Mouse (Mus musculus): Measurements from ENCODE around the gene Gm49368. TPM values are rescaled to one million over a fixed set of nuclear protein-coding genes. Genes with fewer than 3 reads are reported as not detected.
"Not testable (repeated sequence)": the region's sequence is repeated elsewhere in the genome, so short reads cannot be mapped to it uniquely, and the experiment has no call there.

Gm49368 gene
- polyA plus RNA-seq (2016; fragmentation: Nextera tagmentation; extraction: Ambion mirVana): not detected in 2 replicates

DNA sequence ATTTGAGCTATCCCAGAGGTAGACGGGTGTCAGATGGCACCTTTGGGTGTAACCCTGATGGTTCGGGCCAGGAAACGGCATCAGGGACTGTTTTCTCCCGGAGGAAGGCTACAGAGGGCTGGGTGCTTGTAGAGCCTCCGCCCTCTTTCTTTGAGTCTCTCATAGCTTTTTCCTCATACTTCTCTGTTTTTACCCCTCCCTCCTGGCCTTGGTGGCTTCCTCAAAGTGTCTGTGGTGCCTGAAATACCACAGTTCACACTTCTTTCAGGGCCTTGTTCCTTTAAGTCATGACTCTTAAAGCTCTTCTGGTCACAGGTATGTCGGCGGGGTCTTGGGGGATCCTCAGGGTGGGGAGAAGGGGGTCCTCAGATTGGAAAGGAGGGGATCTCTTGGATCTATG lies at the start of gene Gm49368, which contains the start of gene Itgam:
Gene Gm49368 (plus strand): TSS at position 228 of the 400 bp plus-strand sequence.
Gene Itgam (plus strand): TSS at position 185 of the 400 bp plus-strand sequence.
- Histone ChIP-seq H3K9ac (replicated peaks) (no peak within 1 kb of the TSS), H3K4me1 (replicated peaks) (no peaks in the 10 kb centered on the region), H3K9me3 (no peaks in the 10 kb centered on the region), H3K27ac (no peak within 1 kb of the TSS), H3K4me2 (no peak within 1 kb of the TSS), H3K4me3 (replicated peaks) (no peak within 1 kb of the TSS), H3K27me3 (no peaks in the 10 kb centered on the region), H3K36me3 (no peaks in the 10 kb centered on the region)
- WGBS: 90% methylated on average over 7 of the region's 7 CpGs
- no peak for ATAC-seq (ENCODE audit: insufficient number of reproducible peaks, insufficient read depth, low FRiP score, low TSS enrichment, low read depth)

- ATAC-seq (ENCODE audit: insufficient number of reproducible peaks, insufficient read depth, low FRiP score, low TSS enrichment, low read depth): no peak
- 94% methylated on average over 13 of the region's 13 CpGs for WGBS
Observed at GRCm38 (mm10) chr7:128013116-128013515, 49.4 kb upstream of the Gm49368 start.

GRCm38 (mm10) chr7:128016134-128016533 lies 46.3 kb upstream of the Gm49368 start:
- not testable (repeated sequence) for H3K36me3 ChIP-seq; ATAC-seq (ENCODE audit: insufficient number of reproducible peaks, insufficient read depth, low FRiP score, low TSS enrichment, low read depth); H3K9ac ChIP-seq (replicated peaks); H3K4me2 ChIP-seq; H3K4me3 ChIP-seq (replicated peaks); H3K9me3 ChIP-seq; H3K27me3 ChIP-seq; H3K27ac ChIP-seq; H3K4me1 ChIP-seq (replicated peaks)
- 83% methylated on average over 5 of the region's 5 CpGs for WGBS

More at GRCm38 (mm10) chr7:128013116-128013515, 49.4 kb upstream of the Gm49368 start:
- 0 out of 2 replicates have a peak, but pooled peaks cover 3% of the 10 kb centered on the region for H3K9me3 ChIP-seq
- H3K9ac ChIP-seq (replicated peaks): no peak overlapping the region
- no peak overlapping the region for H3K4me3 ChIP-seq (replicated peaks)
- no peaks in the 10 kb centered on the region for H3K4me1 ChIP-seq (replicated peaks)
- no peak overlapping the region for H3K27ac ChIP-seq
- no peaks in the 10 kb centered on the region for H3K36me3 ChIP-seq
- no peak overlapping the region for H3K4me2 ChIP-seq
- H3K27me3 ChIP-seq: peaks cover 19% of the 10 kb centered on the region

DNA sequence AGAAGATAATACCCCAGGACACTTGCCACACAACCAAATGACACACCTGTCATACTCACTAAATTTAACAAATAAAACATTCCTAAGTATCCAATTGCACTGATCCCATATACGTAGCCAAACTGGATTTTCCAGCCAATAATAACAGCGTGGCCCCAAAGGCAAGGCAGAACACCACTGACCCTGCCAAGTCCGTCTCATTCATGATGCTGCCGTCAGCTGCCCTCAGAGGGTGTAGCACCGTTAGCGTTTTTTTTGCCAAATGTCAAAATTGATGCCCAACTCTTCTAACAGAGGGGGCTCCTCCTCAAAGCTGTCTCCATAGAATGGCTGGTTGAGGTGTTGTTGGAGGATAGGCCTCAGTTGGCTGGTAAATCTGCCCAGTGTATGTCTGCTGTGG lies 45.8 kb upstream of the Gm49368 start:
- Histone ChIP-seq H3K9ac (replicated peaks) (no peak overlapping the region), H3K9me3 (0 out of 2 replicates have a peak, but pooled peaks cover 5% of the 10 kb centered on the region), H3K4me2 (no peak overlapping the region), H3K27ac (no peak overlapping the region), H3K27me3 (no peaks in the 10 kb centered on the region), H3K4me1 (replicated peaks) (no peaks in the 10 kb centered on the region), H3K36me3 (no peaks in the 10 kb centered on the region), H3K4me3 (replicated peaks) (no peak overlapping the region)
- 82% methylated on average over 6 of the region's 6 CpGs for WGBS
- ATAC-seq (ENCODE audit: insufficient number of reproducible peaks, insufficient read depth, low FRiP score, low TSS enrichment, low read depth): no peak

DNA sequence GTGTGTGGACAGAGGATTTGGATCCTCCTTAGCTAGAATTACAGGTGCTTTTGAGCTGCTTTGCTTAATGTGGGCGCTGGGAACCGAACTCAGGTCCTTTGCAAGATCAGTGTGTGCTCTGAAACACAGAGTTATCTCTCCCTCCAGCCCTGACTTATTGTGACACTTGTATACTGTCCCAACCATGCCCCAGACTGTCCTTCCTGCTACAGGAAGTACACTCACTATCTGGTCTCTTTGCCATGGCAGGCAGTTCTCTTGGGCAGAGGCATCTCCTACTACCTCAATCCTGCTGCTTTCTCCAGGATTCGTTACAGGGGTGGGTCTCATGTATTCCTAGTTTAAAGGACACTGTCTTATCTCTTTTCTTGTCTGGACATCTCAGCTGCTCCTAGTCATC lies 44.2 kb upstream of the Gm49368 start:
- H3K4me2 ChIP-seq: no peak overlapping the region
- no peaks in the 10 kb centered on the region for H3K4me1 ChIP-seq (replicated peaks)
- H3K27me3 ChIP-seq: no peaks in the 10 kb centered on the region
- H3K4me3 ChIP-seq (replicated peaks): no peak overlapping the region
- H3K9me3 ChIP-seq: 0 out of 2 replicates have a peak, but pooled peaks cover 5% of the 10 kb centered on the region
- ATAC-seq (ENCODE audit: insufficient number of reproducible peaks, insufficient read depth, low FRiP score, low TSS enrichment, low read depth): no peak
- no peak overlapping the region for H3K9ac ChIP-seq (replicated peaks)
- H3K27ac ChIP-seq: no peak overlapping the region
- WGBS: 86% methylated on average over 3 of the region's 3 CpGs
- no peaks in the 10 kb centered on the region for H3K36me3 ChIP-seq

GRCm38 (mm10) chr7:128019187-128019586 lies 43.3 kb upstream of the Gm49368 start:
- 88% methylated on average over 2 of the region's 2 CpGs for WGBS
- ATAC-seq (ENCODE audit: insufficient number of reproducible peaks, insufficient read depth, low FRiP score, low TSS enrichment, low read depth): no peak

DNA sequence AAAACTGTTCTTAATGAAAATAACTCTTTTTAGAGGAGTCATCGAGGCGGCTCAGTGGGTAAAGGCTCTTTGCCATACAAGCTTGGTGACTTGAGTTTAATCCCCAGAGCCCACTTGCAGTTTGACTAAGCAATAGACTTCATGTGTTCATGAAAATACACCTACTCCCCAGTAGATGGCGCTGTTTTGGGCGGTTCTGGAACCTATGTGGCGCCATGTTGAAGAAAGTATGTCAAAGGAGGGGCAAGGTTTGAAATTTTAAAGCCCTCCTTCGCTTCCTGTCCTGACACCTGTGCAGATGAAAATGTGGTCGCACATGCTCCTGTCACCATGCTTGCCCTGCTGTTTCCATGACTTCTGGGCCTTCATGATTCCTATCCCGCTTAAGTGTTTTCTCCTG lies 39.5 kb upstream of the Gm49368 start:
- H3K9me3 ChIP-seq: 0 out of 2 replicates have a peak, but pooled peaks cover 3% of the 10 kb centered on the region
- WGBS: 59% methylated on average over 8 of the region's 8 CpGs
- no peak overlapping the region for H3K27ac ChIP-seq
- no peaks in the 10 kb centered on the region for H3K36me3 ChIP-seq
- ATAC-seq (ENCODE audit: insufficient number of reproducible peaks, insufficient read depth, low FRiP score, low TSS enrichment, low read depth): no peak
- no peaks in the 10 kb centered on the region for H3K27me3 ChIP-seq
- no peaks in the 10 kb centered on the region for H3K4me1 ChIP-seq (replicated peaks)
- no peak overlapping the region for H3K4me2 ChIP-seq
- H3K9ac ChIP-seq (replicated peaks): no peak overlapping the region
- no peak overlapping the region for H3K4me3 ChIP-seq (replicated peaks)

More at GRCm38 (mm10) chr7:128019187-128019586, 43.3 kb upstream of the Gm49368 start:
- H3K4me3 ChIP-seq (replicated peaks): no peak overlapping the region
- H3K27ac ChIP-seq: no peak overlapping the region
- H3K9ac ChIP-seq (replicated peaks): no peak overlapping the region
- no peaks in the 10 kb centered on the region for H3K27me3 ChIP-seq
- no peak overlapping the region for H3K4me2 ChIP-seq
- 0 out of 2 replicates have a peak, but pooled peaks cover 5% of the 10 kb centered on the region for H3K9me3 ChIP-seq
- no peaks in the 10 kb centered on the region for H3K36me3 ChIP-seq
- no peaks in the 10 kb centered on the region for H3K4me1 ChIP-seq (replicated peaks)

DNA sequence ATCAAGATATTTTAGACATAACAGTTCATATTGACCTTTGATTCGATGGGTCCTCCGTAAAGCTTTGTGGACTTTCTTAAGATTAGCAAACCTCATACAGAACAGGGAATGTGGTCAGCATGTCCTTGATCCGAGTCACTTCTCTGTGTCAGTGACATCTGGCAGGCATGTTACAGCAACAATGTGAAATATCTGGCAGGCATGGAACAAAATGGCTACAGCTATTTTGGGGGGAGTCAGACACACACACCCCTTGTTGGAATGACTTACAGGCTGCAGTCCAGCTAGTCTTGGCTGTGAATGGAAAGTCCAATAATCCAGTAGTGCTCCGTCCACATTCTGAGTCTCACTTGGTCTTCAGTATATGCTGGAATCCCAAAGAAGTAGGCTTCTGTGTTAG lies 38.9 kb upstream of the Gm49368 start:
- no peaks in the 10 kb centered on the region for H3K4me1 ChIP-seq (replicated peaks)
- WGBS: 89% methylated on average over 4 of the region's 4 CpGs

GRCm38 (mm10) chr7:128024364-128024763 lies 38.1 kb upstream of the Gm49368 start:
- H3K9me3 ChIP-seq: no peaks in the 10 kb centered on the region
- H3K36me3 ChIP-seq: no peaks in the 10 kb centered on the region
- H3K27me3 ChIP-seq: no peaks in the 10 kb centered on the region
- H3K4me1 ChIP-seq (replicated peaks): no peaks in the 10 kb centered on the region
- no peak overlapping the region for H3K4me3 ChIP-seq (replicated peaks)
- no peak overlapping the region for H3K4me2 ChIP-seq
- H3K27ac ChIP-seq: no peak overlapping the region
- ATAC-seq (ENCODE audit: insufficient number of reproducible peaks, insufficient read depth, low FRiP score, low TSS enrichment, low read depth): no peak
- 91% methylated on average over 9 of the region's 9 CpGs for WGBS
- H3K9ac ChIP-seq (replicated peaks): no peak overlapping the region

More for the DNA sequence above, 38.9 kb upstream of the Gm49368 start:
- H3K9me3 ChIP-seq: no peaks in the 10 kb centered on the region
- no peak overlapping the region for H3K9ac ChIP-seq (replicated peaks)
- ATAC-seq (ENCODE audit: insufficient number of reproducible peaks, insufficient read depth, low FRiP score, low TSS enrichment, low read depth): no peak
- no peak overlapping the region for H3K4me3 ChIP-seq (replicated peaks)
- no peak overlapping the region for H3K4me2 ChIP-seq
- no peaks in the 10 kb centered on the region for H3K27me3 ChIP-seq
- H3K36me3 ChIP-seq: no peaks in the 10 kb centered on the region
- H3K27ac ChIP-seq: no peak overlapping the region

DNA sequence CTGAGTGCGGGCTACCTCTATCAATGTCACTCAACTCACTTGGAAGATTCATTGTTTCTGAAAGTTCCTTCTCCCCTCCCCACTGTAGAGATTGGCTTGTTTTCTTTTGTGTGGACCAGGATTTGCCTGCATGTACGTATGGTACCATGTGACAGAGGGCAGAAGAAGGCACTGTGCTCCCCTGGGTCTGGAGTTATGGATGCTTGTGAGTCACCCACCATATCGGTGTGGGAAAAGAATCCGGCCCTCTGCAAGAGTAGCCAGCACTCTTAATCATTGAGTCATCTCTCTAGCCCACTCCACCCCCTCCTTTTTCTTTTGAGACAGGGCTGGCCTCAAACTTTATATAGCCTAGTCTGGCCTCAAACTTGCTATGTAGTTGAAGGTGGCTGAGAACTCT lies 37.6 kb upstream of the Gm49368 start:
- Histone ChIP-seq H3K4me2 (no peak overlapping the region), H3K36me3 (no peaks in the 10 kb centered on the region), H3K9me3 (no peaks in the 10 kb centered on the region), H3K27ac (no peak overlapping the region), H3K27me3 (no peaks in the 10 kb centered on the region), H3K4me3 (replicated peaks) (no peak overlapping the region), H3K9ac (replicated peaks) (no peak overlapping the region), H3K4me1 (replicated peaks) (no peaks in the 10 kb centered on the region)
- ATAC-seq (ENCODE audit: insufficient number of reproducible peaks, insufficient read depth, low FRiP score, low TSS enrichment, low read depth): no peak
- 88% methylated on average over 4 of the region's 4 CpGs for WGBS

GRCm38 (mm10) chr7:128025381-128025780 lies 37.1 kb upstream of the Gm49368 start:
- no peak for ATAC-seq (ENCODE audit: insufficient number of reproducible peaks, insufficient read depth, low FRiP score, low TSS enrichment, low read depth)
- H3K4me3 ChIP-seq (replicated peaks): no peak overlapping the region
- H3K27ac ChIP-seq: no peak overlapping the region
- no peak overlapping the region for H3K4me2 ChIP-seq
- no peaks in the 10 kb centered on the region for H3K4me1 ChIP-seq (replicated peaks)
- H3K27me3 ChIP-seq: no peaks in the 10 kb centered on the region
- WGBS: 80% methylated on average over 4 of the region's 4 CpGs
- no peaks in the 10 kb centered on the region for H3K36me3 ChIP-seq
- no peaks in the 10 kb centered on the region for H3K9me3 ChIP-seq
- H3K9ac ChIP-seq (replicated peaks): no peak overlapping the region

DNA sequence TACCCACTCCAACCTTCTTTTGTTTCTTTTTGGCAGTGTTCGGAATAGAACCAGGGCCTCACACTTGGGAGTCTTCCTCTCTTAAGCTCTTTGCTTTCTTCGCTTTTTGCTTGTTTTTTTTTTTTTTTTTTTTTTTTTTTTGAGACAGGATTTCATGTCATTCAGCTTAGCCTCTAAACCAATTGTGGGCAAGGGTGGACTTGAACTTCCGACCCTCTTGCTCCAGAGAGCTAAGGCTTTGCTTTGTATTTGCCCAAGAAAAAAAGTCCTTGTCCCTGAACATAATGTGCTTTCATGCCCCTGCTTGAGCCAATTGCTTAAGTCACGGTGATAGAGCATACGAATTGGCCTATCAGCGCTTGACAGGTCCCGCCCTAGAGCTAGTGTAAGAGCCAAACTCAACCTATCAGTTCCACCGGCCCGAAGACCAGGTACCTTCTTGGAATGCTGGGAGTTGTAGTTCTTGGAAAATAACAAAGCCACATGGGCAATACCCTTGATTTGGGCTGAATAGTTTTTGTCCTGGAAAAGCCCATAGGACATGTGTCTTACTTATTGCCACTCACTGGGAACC lies 31.0 kb upstream of the Gm49368 start:
- no peak overlapping the region for H3K9ac ChIP-seq (replicated peaks)
- H3K4me3 ChIP-seq (replicated peaks): no peak overlapping the region
- H3K27ac ChIP-seq: no peak overlapping the region
- no peaks in the 10 kb centered on the region for H3K9me3 ChIP-seq
- no peaks in the 10 kb centered on the region for H3K4me1 ChIP-seq (replicated peaks)
- H3K27me3 ChIP-seq: no peaks in the 10 kb centered on the region
- no peaks in the 10 kb centered on the region for H3K36me3 ChIP-seq
- no peak overlapping the region for H3K4me2 ChIP-seq
- no peak; the same call in 1 of the 2 replicates for ATAC-seq (ENCODE audit: insufficient number of reproducible peaks, insufficient read depth, low FRiP score, low TSS enrichment, low read depth)
- 42% methylated on average over 9 of the region's 9 CpGs for WGBS

Measured in limb, embryonic 12.5 days (tissue).